Mouse (Mus musculus) small intestine, adult 2 months (tissue): ENCODE data around the gene Hist1h2bf.

Source experiments
- CTCF ChIP-seq: fragments of 200-500 bp; IDR thresholded peaks from 2 replicates; pipeline ENCODE4 v1.5.1; 2012; ENCODE audit warnings: low read depth, mild to moderate bottlenecking, control low read depth, inconsistent platforms, low read length, moderate library complexity, mixed read lengths; ENCODE audit not compliant: insufficient replicate concordance, insufficient read length; ENCODE audit errors: extremely low read depth
- POLR2A ChIP-seq: fragments of 200-500 bp; IDR thresholded peaks from 2 replicates; pipeline ENCODE4 v1.6.1; 2012; ENCODE audit warnings: low read depth, mild to moderate bottlenecking, control low read depth, inconsistent platforms, low read length, moderate library complexity

- TF ChIP-seq CTCF (no peak), POLR2A (no peak)
These were observed 10.3 kb upstream of the Hist1h2bf start for GRCm38 (mm10) chr13:23584331-23584730.
